Mouse (Mus musculus) lung, postnatal 4 days (tissue): ENCODE data around the gene Otop1.

Experiments used
- DNase-seq, 2 experiments: peaks; one replicate each; pipeline ENCODE4 v3.0.0; 2021

Gene Otop1

DNA sequence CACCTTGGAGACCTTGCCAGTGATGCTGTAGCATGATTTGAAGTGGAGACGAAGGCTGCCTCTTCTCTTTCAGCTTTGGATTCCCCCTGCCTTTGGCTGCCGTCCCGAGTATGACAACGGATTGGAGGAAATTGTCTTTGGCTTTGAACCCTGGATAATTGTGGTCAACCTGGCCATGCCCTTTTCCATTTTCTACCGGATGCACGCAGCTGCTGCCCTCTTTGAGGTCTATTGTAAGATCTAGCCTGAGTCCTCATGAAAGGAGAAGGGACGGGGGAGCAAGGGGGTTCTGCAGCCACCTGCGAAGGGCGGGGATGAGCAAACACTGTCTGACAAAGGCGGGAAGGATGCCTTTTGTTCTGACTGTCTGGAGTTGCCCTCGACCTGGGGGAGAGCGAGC is 26.9 kb downstream of the Otop1 start:
- DNase-seq: no peak

DNA sequence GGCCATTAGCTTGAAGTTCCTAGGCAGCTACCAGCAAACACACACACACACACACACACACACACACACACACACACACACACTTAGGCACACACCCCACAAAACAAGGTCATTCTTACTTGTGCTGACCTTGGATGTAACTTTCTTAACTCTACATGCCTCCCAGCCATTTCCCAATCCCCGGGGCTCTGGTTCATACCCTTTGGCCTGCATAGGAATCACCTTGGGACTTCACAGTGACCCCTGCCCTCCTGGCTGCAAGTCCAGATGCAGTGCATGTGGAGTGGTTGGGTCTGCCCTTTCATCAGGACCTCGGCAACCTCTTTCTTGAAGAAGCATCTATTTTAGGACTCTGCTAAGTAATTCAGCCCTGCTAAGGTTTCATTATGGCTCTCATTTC is 29.5 kb downstream of the Otop1 start:
- DNase-seq: no peak

DNA sequence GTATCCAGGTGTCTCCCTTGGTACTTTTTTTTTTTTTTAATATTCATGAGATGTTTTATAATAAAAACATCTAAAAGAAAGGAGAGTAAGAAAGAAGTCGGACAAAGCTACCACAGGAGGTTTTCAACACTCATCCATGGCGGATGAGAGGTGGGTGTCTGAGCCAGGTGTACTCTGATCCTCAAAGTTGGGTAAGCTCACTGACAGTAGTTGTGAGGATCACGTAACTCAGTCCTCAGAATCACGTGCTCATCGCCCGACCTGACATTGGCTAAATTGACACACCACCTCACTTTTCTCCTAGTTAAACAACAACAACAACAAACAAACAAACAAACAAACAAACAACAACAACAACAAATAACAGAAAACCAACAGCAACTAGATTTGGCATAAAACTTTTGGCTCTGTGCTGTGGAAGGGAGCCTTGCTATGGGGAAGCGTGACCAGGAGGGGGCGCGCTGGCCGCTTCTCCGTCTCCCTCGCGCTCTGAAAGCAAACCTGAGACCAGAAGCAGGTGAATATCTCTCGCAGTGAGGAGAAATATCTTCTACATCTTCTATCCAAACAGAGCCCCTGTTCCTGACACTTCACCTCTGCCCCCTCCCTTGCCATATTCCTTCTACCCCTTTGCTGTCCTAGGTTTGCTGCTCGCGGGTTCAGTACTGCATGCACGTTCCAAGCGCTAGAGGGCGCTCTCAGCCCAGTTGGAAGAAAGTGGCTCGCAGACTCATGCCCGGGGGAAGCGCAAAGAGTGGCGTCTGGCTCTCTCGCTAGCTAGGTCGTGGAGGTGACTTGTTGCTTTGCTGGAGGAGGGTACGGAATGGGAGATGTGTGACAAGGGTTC is 31.7 kb downstream of the Otop1 start:
- peak; percentile 82 to 90 for DNase-seq

DNA sequence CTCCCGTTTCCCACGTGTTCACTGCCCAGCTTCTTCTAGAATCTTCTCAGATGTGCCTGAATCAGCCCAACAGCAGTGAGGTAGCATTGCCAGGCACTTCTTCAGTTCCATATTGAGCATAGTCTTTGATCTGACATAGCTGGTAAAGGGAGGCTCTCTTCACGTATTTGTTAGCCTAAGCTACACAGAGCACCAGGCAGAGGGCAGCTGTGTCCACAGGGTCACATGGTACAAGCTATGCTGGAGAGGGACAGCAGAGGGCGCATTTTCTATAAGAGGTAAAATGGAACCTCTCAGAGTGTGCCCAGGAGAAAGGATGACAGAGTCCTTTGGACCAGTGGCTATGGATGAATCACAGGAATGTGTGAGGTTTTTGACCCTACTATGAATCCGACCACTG is 33.1 kb downstream of the Otop1 start:
- peak in 1 of 2 experiments; percentile 52 for DNase-seq

DNA sequence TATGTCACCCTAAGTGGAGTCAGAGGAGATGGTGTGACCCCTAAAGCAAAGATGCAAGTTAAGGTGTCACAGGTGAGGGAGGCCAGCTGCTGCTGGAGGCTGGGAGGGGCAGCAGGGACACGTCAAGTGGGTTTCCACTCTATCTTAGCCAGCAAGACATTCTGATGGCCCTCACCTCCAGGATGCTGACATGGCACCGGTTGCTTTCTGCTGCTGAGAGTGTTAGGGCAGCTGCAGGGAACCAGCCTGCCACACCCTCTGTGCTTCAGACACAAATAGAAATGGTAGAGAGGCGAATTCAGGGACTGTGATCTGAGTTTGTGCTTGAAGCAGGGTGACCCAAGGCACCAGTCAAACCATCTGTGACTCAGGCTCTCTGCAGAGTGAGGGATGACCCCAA is 34.0 kb downstream of the Otop1 start:
- DNase-seq: no peak

DNA sequence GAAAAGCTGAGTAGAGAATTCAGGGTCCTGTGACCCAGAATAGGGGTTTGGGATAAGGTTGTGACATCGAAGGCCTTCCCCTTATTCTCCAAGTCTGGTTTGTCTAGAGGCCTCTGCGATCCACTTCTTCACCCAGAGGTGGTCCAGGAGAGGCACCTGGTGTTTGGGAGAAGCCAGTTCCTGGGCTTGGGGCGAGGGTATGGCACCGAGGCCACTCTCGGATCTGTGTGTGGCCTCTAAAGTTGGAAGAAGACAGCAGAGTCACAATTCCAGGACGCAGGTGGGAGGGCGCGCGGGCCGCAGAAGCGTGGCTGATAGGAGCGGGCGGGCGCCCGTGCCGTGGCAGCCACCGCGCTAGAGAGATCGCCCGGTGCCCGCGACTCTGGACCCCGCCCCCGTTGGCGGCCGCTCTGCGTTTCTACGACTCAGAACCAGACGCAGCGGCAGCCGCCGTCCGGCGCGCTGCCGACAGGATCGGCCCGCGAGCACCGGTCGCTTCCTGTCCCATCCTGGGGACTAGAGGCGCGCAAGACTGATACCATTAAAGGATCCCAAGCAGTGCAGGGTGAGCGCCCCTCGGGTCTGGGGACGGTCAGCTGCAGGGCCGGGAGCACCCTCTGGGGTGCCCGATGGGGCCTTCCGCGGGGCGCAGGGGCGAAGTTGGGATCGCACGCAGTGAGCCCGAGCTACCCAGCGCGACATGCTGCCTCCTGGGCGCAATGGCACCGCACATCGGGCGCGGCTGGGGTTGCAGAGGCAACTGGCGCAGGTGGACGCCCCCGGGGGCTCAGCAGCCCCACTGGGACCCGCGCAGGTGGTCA is 43.4 kb downstream of the Otop1 start, which contains the start of gene Drd5:
Gene Drd5, plus strand, starts transcription at position 402 of the 821 bp plus-strand sequence.
- DNase-seq: no peak

DNA sequence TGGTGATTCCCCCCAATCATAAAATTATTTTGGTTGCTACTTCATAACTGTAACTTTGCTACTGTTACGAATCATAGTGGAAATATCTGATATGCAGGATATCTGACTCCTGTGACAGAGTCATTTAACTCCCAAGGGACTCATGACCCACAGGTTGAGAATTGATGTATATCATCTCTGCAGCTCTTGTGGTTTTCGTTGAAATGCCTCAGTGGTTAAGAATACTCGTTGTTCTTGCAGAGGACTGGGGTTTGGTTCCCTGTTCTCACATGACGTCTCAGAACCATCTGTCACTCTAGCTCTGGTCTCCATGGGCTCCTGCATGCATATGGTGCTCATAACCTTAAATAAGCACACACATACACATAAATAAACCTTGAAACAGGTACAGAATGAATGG is 57.6 kb downstream of the Otop1 start:
- DNase-seq: no peak

DNA sequence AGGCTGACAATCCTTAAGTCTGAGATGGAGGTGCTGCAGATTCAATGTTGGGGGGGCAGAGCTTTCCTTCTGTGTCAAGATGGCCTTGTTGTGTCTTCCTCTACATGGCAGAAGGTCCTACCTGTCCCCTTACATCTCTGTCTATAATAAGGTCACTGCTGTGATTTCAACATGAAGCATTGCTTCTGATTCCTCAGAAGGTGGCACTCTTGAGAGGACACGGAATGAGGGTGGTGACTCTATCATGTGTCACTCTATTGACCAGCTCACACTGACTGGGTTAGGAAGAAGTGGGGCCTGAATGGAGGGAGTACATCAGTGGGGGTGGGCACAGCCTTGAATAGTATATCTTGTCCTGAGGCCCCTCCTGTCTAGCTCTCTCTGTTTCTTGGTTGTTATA is 58.8 kb downstream of the Otop1 start:
- DNase-seq: no peak

DNA sequence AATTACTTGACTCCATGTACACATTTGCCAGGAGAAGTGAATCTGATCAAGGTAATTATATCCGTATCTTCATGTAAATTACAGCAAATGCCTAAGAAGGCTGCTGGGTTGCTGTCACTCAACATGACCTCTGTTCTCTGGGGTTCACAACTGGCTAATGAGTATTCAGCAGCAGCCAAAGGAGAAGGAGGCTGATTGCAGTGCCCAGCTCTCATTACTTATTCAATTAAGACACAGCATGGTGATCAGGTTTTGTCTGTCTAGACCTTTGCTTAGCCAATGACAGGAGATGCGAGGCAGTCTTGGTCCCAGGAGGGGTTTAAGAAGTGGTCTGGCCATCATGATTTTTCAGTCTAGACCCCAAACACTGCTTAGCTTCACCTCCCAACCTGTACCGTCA is 67.3 kb downstream of the Otop1 start:
- no peak for DNase-seq

DNA sequence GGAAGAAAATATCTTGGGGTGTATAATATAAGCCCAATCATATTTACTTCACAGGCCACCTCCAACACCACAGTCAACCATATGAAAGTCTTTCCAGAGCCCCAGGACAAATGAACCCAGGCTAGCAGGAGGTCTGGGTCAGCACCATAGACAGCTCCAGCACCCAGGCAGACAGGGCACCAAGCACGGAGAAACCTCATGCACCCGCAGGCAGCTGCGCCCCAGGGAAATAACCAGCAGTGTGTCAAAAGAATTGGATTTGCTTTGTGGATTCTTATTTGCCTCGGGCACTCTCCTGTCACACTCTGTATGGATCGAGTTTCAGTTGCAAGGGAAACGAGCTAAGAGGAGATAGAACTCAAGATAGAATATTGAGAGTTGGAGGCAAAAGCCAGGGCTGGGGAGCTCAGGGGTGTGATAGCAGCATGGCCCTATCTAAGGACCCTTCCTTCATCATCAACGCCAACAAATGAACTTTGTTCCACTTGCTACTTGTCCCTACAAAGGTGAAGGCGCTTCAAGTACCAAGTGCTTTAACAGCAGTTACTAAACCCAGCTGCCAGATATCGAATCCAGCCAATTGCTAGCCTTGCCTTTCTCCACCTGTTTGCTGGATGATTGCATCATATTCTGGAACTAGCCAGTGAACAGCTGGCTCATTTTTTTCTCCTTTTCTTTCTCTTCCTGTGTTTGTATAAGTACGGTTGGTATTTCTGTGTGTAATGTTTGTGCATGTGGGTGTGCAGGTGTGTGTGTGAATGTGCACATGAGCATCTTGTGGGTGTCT is 71.1 kb downstream of the Otop1 start:
- DNase-seq: peak in 1 of 2 experiments; percentile 28

DNA sequence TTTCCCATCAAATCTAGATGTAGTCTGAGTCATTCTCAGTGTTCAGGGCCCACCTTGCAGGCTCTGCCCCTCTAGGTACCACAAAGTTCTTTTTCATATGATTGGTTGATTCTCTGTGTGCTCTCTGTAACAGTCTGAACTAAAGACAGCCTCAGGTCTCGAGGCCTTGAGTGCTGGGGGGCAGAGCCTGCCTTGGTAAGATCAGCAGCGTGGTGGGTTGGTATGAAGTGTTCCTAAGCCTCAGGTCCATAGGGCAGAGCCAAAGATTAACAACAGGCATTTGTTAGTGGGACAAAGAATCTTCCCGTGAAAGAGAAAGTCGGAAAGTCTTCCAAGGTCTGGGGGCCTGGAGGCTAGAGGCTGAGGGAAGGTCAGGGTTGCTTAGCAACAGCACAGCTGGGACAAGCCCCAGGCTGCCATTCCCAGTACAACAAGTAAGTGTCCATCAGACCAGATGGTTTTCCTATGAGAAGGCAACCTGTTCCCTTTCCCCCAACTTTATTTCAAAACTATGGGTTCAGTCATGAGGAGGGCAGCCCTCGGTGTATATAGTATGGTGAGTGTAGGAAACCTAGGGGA is 74.7 kb downstream of the Otop1 start:
- DNase-seq: no peak
